Mouse (Mus musculus): Measurements from ENCODE around the gene Traf7. TPM values are rescaled to one million over a fixed set of nuclear protein-coding genes. Genes with fewer than 3 reads are reported as not detected.
A peak's percentile ranks its signal among the peaks of the same experiment; 100 is the strongest.

Gene Traf7
- polyA plus RNA-seq, 1 experiment from 2014 or later = 84.2 TPM

GRCm38 (mm10) chr17:24470701-24471527, 56.8 kb downstream of the Traf7 start:
- Histone ChIP-seq H3K36me3 (peaks cover 24% of the 10 kb centered on the region), H3K27me3 (replicated peaks) (no peaks in the 10 kb centered on the region), H3K9ac (peak overlapping the region; percentile 88), H3K4me1 (peaks cover 33% of the 10 kb centered on the region), H3K9me3 (no peaks in the 10 kb centered on the region), H3K27ac (peak overlapping the region; percentile 90), H3K4me2 (peak overlapping the region; percentile 96), H3K4me3 (replicated peaks) (peak overlapping the region; percentile 71)
- peak; percentile 8; the same call in 1 of the 2 replicates for ATAC-seq (ENCODE audit: insufficient read depth, low FRiP score, low read depth)
- WGBS = under 1% methylated on average over 68 of the region's 68 CpGs

DNA sequence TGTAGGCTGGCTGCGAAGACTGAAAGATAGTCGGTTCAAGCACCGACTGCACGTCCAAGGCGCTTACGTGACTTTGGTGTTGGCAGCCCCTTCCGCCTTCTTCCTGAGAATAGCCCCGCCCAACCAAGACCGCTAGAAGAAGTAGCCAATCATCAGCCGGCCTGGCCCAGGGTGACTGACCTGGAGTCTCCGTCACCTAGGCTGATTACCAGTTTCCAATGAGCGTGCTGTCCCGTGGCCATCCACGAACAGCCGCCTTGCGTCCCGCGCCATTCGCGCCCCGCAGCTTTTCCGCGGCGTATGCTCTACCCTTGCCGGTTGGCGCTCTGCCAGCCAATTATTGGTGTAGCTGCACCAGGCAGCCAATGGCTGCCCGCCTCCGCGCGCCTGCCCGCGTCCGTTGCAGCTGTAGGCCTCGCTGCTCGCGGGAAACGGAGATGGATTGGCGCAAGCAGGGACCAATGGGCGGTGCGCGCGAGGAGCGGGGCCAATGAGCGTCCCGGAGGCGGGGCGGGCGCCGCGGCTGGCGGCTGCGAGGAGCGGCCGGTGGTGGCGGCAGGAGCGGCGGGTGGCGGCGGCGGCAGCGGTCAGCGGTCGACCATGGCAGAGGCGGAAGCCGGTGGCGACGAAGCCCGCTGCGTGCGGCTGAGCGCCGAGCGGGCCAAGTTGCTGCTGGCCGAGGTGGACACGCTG, 57.7 kb downstream of the Traf7 start, which contains the start of the genes E4f1 and Pgp:
E4f1 (minus strand) TSS at position 404 of the 693 bp plus-strand sequence.
Pgp (plus strand) TSS at position 483 of the 693 bp plus-strand sequence.
- Histone ChIP-seq H3K4me3 (replicated peaks) (peak within 1 kb of the TSS; percentile 71), H3K4me1 (peaks cover 33% of the 10 kb centered on the region), H3K9me3 (no peaks in the 10 kb centered on the region), H3K27ac (peak within 1 kb of the TSS; percentile 90), H3K27me3 (replicated peaks) (no peaks in the 10 kb centered on the region), H3K4me2 (peak within 1 kb of the TSS; percentile 96), H3K9ac (peak within 1 kb of the TSS; percentile 88), H3K36me3 (peaks cover 15% of the 10 kb centered on the region)
- peak; percentile 96 for ATAC-seq (ENCODE audit: insufficient read depth, low FRiP score, low read depth)
- WGBS = under 1% methylated on average over 73 of the region's 75 CpGs

- no peak for ATAC-seq (ENCODE audit: insufficient read depth, low FRiP score, low read depth)
- no peaks in the 10 kb centered on the region for H3K9me3 ChIP-seq
- peak overlapping the region; percentile 90 for H3K27ac ChIP-seq
- 18% methylated on average over 7 of the region's 7 CpGs for WGBS
- H3K4me2 ChIP-seq = peak overlapping the region; percentile 96
- peaks cover 10% of the 10 kb centered on the region; the same call in 1 of the 2 replicates for H3K36me3 ChIP-seq
- H3K4me1 ChIP-seq = peaks cover 33% of the 10 kb centered on the region
- H3K4me3 ChIP-seq (replicated peaks) = peak overlapping the region; percentile 71
- H3K27me3 ChIP-seq (replicated peaks) = no peaks in the 10 kb centered on the region
- peak overlapping the region; percentile 37; the same call in 1 of the 2 replicates for H3K9ac ChIP-seq
These were observed 58.3 kb downstream of the Traf7 start for GRCm38 (mm10) chr17:24469336-24469909.

GRCm38 (mm10) chr17:24468636-24469246, 59.0 kb downstream of the Traf7 start:
- Histone ChIP-seq H3K9ac (no peak overlapping the region), H3K4me1 (peaks cover 28% of the 10 kb centered on the region), H3K9me3 (no peaks in the 10 kb centered on the region), H3K27me3 (replicated peaks) (no peaks in the 10 kb centered on the region), H3K4me3 (replicated peaks) (no peak overlapping the region), H3K4me2 (no peak overlapping the region), H3K36me3 (0 out of 2 replicates have a peak, but pooled peaks cover 3% of the 10 kb centered on the region), H3K27ac (no peak overlapping the region)
- no peak for ATAC-seq (ENCODE audit: insufficient read depth, low FRiP score, low read depth)
- 92% methylated on average over 5 of the region's 5 CpGs for WGBS

DNA sequence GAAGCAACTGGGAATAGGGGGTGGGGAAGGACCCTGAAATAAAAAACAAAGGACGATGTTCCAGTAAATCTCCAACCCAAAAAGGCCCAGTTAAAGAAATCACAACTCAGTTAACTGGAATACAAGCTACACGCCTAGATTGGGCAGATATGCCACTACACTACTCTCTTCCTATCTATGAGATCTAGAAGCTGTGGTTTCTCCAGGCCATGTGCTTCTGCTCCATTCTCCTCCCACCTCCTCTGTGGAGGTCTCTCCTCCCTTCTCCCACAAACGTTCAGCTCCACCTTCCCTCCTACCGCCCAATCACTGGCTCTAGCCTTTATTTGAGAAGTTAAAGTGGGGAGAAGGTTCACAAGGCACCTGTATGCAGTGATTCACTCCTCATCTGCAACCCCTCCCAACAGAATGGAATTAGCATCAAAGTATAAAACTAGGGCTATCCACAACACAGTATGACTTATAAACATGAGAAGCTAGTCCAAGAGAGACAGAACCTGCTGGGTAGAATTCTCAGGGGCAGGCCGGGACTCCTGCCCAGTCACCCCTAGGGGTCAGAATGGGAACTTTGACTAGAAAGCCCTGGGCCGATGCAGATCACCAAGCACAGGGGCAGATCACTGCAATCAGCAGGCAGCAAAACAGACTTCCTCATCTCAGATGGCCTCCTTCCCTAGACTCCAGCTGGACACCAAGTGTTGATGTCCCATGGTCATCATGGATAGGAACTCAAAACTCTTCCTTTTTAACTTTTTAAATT, 64.2 kb downstream of the Traf7 start:
- Histone ChIP-seq H3K36me3 (no peaks in the 10 kb centered on the region), H3K4me3 (replicated peaks) (no peak overlapping the region), H3K9ac (no peak overlapping the region), H3K4me1 (no peaks in the 10 kb centered on the region), H3K27ac (no peak overlapping the region), H3K9me3 (no peaks in the 10 kb centered on the region), H3K27me3 (replicated peaks) (no peaks in the 10 kb centered on the region), H3K4me2 (no peak overlapping the region)
- 55% methylated on average over 6 of the region's 6 CpGs for WGBS
- no peak for ATAC-seq (ENCODE audit: insufficient read depth, low FRiP score, low read depth)

- Histone ChIP-seq H3K27ac (no peak overlapping the region), H3K4me3 (replicated peaks) (no peak overlapping the region), H3K4me1 (no peaks in the 10 kb centered on the region)
These were observed 64.8 kb downstream of the Traf7 start for GRCm38 (mm10) chr17:24462932-24463331.

GRCm38 (mm10) chr17:24461580-24461979, 66.2 kb downstream of the Traf7 start:
- no peaks in the 10 kb centered on the region for H3K4me1 ChIP-seq
- H3K9ac ChIP-seq = no peak overlapping the region
- no peaks in the 10 kb centered on the region for H3K36me3 ChIP-seq
- H3K27me3 ChIP-seq (replicated peaks) = no peaks in the 10 kb centered on the region
- H3K27ac ChIP-seq = no peak overlapping the region
- WGBS = 73% methylated on average over 2 of the region's 2 CpGs
- no peak overlapping the region for H3K4me3 ChIP-seq (replicated peaks)
- H3K4me2 ChIP-seq = no peak overlapping the region
- no peak for ATAC-seq (ENCODE audit: insufficient read depth, low FRiP score, low read depth)
- H3K9me3 ChIP-seq = no peaks in the 10 kb centered on the region

More at GRCm38 (mm10) chr17:24462932-24463331, 64.8 kb downstream of the Traf7 start:
- Histone ChIP-seq H3K27me3 (replicated peaks) (no peaks in the 10 kb centered on the region), H3K36me3 (no peaks in the 10 kb centered on the region), H3K9me3 (no peaks in the 10 kb centered on the region), H3K4me2 (no peak overlapping the region), H3K9ac (no peak overlapping the region)
- WGBS = 81% methylated on average over 1 of the region's 1 CpGs
- ATAC-seq (ENCODE audit: insufficient read depth, low FRiP score, low read depth) = no peak

Other genes with a start within 250 kb of the Traf7 start
- gene Abca17, start 176.9 kb downstream of the Traf7 start, polyA plus RNA-seq (2015; fragmentation: Nextera tagmentation; extraction: Ambion mirVana) = 0.09 and 0.23 TPM in 2 replicates
- 11.9 TPM in 2 replicates for gene Abca3, start 176.0 kb downstream of the Traf7 start, polyA plus RNA-seq (2015; fragmentation: Nextera tagmentation; extraction: Ambion mirVana)
- 230 and 250 TPM in 2 replicates for gene Rnps1, start 113.4 kb downstream of the Traf7 start, polyA plus RNA-seq (2015; fragmentation: Nextera tagmentation; extraction: Ambion mirVana)
- gene Eci1, start 101.3 kb downstream of the Traf7 start, polyA plus RNA-seq (2015; fragmentation: Nextera tagmentation; extraction: Ambion mirVana) = 137 and 157 TPM in 2 replicates
- 2.7 and 4.6 TPM in 2 replicates for gene Dnase1l2, start 84.8 kb downstream of the Traf7 start, polyA plus RNA-seq (2015; fragmentation: Nextera tagmentation; extraction: Ambion mirVana)
- gene E4f1, start 57.6 kb downstream of the Traf7 start, polyA plus RNA-seq (2015; fragmentation: Nextera tagmentation; extraction: Ambion mirVana) = 30.8 and 33.7 TPM in 2 replicates
- gene Pgp, start 57.5 kb downstream of the Traf7 start, polyA plus RNA-seq (2015; fragmentation: Nextera tagmentation; extraction: Ambion mirVana) = 64.6 and 65.3 TPM in 2 replicates
- 0.31 TPM in 1 of 2 replicates, not detected in the other for gene Bricd5, start 54.1 kb downstream of the Traf7 start, polyA plus RNA-seq (2015; fragmentation: Nextera tagmentation; extraction: Ambion mirVana)
- 25.0 and 30.5 TPM in 2 replicates for gene Mlst8, start 48.9 kb downstream of the Traf7 start, polyA plus RNA-seq (2015; fragmentation: Nextera tagmentation; extraction: Ambion mirVana)
- 2.6 and 3.0 TPM in 2 replicates for gene Caskin1, start 39.3 kb downstream of the Traf7 start, polyA plus RNA-seq (2015; fragmentation: Nextera tagmentation; extraction: Ambion mirVana)
- 8.3 and 11.6 TPM in 2 replicates for gene Rab26, start 6.3 kb upstream of the Traf7 start, polyA plus RNA-seq (2015; fragmentation: Nextera tagmentation; extraction: Ambion mirVana)
- gene Pkd1, start 21.9 kb upstream of the Traf7 start, polyA plus RNA-seq (2015; fragmentation: Nextera tagmentation; extraction: Ambion mirVana) = 27.3 and 29.0 TPM in 2 replicates
- 45.4 TPM in 2 replicates for gene Tsc2, start 104.7 kb upstream of the Traf7 start, polyA plus RNA-seq (2015; fragmentation: Nextera tagmentation; extraction: Ambion mirVana)
- 18.7 and 20.3 TPM in 2 replicates for gene Nthl1, start 104.7 kb upstream of the Traf7 start, polyA plus RNA-seq (2015; fragmentation: Nextera tagmentation; extraction: Ambion mirVana)
- 51.0 and 53.7 TPM in 2 replicates for gene Slc9a3r2, start 122.4 kb upstream of the Traf7 start, polyA plus RNA-seq (2015; fragmentation: Nextera tagmentation; extraction: Ambion mirVana)
- 0.30 and 0.46 TPM in 2 replicates for gene Npw, start 130.5 kb upstream of the Traf7 start, polyA plus RNA-seq (2015; fragmentation: Nextera tagmentation; extraction: Ambion mirVana)
- 19.3 and 22.1 TPM in 2 replicates for gene Zfp598, start 141.7 kb upstream of the Traf7 start, polyA plus RNA-seq (2015; fragmentation: Nextera tagmentation; extraction: Ambion mirVana)
- 6.3 and 6.9 TPM in 2 replicates for gene Syngr3, start 162.0 kb upstream of the Traf7 start, polyA plus RNA-seq (2015; fragmentation: Nextera tagmentation; extraction: Ambion mirVana)
- 40.9 and 44.1 TPM in 2 replicates for gene Gfer, start 168.2 kb upstream of the Traf7 start, polyA plus RNA-seq (2015; fragmentation: Nextera tagmentation; extraction: Ambion mirVana)
- gene Noxo1, start 168.3 kb upstream of the Traf7 start, polyA plus RNA-seq (2015; fragmentation: Nextera tagmentation; extraction: Ambion mirVana) = 3.2 and 3.5 TPM in 2 replicates
- gene Tbl3, start 179.7 kb upstream of the Traf7 start, polyA plus RNA-seq (2015; fragmentation: Nextera tagmentation; extraction: Ambion mirVana) = 64.4 and 68.0 TPM in 2 replicates
- 0.19 TPM in 1 of 2 replicates, not detected in the other for gene Rnf151, start 190.1 kb upstream of the Traf7 start, polyA plus RNA-seq (2015; fragmentation: Nextera tagmentation; extraction: Ambion mirVana)
- gene Rps2, start 190.2 kb upstream of the Traf7 start, polyA plus RNA-seq (2015; fragmentation: Nextera tagmentation; extraction: Ambion mirVana) = 1,497 and 1,515 TPM in 2 replicates
- gene Ndufb10, start 196.5 kb upstream of the Traf7 start, polyA plus RNA-seq (2015; fragmentation: Nextera tagmentation; extraction: Ambion mirVana) = 238 and 259 TPM in 2 replicates
- 0.15 TPM in 1 of 2 replicates, not detected in the other for gene Rpl3l, start 199.9 kb upstream of the Traf7 start, polyA plus RNA-seq (2015; fragmentation: Nextera tagmentation; extraction: Ambion mirVana)
- 37.0 and 41.4 TPM in 2 replicates for gene Msrb1, start 208.7 kb upstream of the Traf7 start, polyA plus RNA-seq (2015; fragmentation: Nextera tagmentation; extraction: Ambion mirVana)
- 1.1 and 1.5 TPM in 2 replicates for gene Hs3st6, start 225.1 kb upstream of the Traf7 start, polyA plus RNA-seq (2015; fragmentation: Nextera tagmentation; extraction: Ambion mirVana)